Mouse (Mus musculus) Patski (cell line): Measurements from ENCODE around the gene Egfl7. TPM values are rescaled to one million over a fixed set of nuclear protein-coding genes. Genes with fewer than 3 reads are reported as not detected.

Experiments used
- ATAC-seq: fragments of 100-300 bp; one replicate; pipeline ENCODE4 v1.8.0; 2021
- CTCF ChIA-PET: fragments of 350-600 bp; sonication (Branson Sonifier 250); formaldehyde crosslinking; loops from one replicate; lab custom pipeline; 2022; ENCODE audit warnings: inconsistent platforms; lab: Charles Lee
- POLR2A ChIA-PET: fragments of 350-600 bp; sonication (Branson Sonifier 250); formaldehyde crosslinking; loops from one replicate; lab custom pipeline; 2022; ENCODE audit warnings: antibody characterized with exemption, inconsistent platforms; lab: Charles Lee
- DNase-seq: peaks from one replicate; pipeline ENCODE4 v3.0.0-alpha.2; 2011; ENCODE audit warnings: low read depth, low spot score
- H3K27me3 ChIP-seq: fragments of 371-371 bp; one replicate; pipeline ENCODE4 v1.5.1; 2021
- CTCF ChIP-seq: fragments of 100-300 bp; IDR thresholded peaks from one replicate; pipeline ENCODE4 v1.5.1; 2021
- in situ Hi-C: fragments of 300-500 bp; cut with MboI; formaldehyde crosslinking; loops from 3 replicates; pipeline ENCODE4 v1.11.1; 2018; ENCODE audit warnings: low pct_unique_long_range_greater_than_20kb, mixed read lengths
- polyA plus RNA-seq: library from polyadenylated mRNA; unstranded; gene quantifications from one replicate; pipeline ENCODE4 v1.2.3, GENCODE M21; 2021

The Egfl7 gene
- polyA plus RNA-seq, 1 experiment from 2014 or later = 9.4 TPM

DNA sequence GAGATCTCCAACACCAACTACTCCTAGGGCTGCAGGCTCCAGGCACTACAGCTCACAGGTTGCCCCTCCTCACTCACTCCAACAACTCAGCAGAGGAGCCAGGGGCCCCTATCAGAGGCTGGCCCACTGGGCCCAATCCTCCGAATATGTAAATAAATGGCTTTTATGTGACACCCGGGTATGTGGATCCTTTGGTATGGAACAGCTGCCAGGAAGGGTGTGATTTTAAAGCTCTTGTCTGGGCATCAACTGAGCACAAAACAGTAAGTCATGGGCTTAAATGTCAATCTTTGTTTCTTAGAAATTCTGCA, 56.5 kb downstream of the Egfl7 start:
- no peaks in the 10 kb centered on the region for H3K27me3 ChIP-seq
- POLR2A ChIA-PET = interaction anchor here (0.6 to 1.2 kb wide), 3 partner anchors 32 to 48 kb away, joined by 3 to 4 read pairs (median 3); partner anchors contain the start of gene Agpat2
- CTCF ChIA-PET = no interaction called here
- no peak for TF ChIP-seq CTCF
- in situ Hi-C loops = loop anchor here (25.0 kb wide), 1 partner anchor 776 kb away; no protein-coding TSS in a partner anchor
- ATAC-seq (no peak), DNase-seq (no peak)

DNA sequence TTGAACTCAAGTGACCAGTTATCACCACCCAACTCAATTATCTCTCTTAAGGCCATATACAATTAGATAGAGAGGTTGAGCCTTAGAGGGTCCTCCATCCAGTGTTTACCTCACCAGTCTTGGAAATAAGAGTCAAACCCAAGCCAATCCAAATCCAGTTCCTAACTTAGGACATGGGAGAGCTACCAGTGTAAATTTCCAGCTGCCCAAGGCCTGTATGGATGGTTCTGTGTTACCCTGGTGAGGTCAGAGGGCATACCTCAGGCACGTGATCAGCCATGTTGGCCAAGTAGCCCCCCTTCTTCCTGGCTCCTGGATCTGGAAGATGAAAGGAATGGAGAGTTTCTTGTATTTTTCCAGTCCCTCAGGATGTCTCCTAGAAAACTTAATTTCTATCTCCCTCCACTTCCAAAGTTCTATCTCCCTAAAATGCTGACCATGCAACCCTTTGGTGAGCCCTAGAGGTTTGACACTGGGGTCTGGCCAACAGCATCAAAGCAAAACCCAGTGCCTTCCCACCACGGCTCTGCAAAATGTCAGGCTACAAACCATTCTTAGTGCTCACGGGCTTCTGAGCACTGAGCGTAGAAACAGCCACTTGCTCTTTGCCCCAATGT, 57.6 kb downstream of the Egfl7 start:
- DNase-seq (no peak), ATAC-seq (no peak)
- TF ChIP-seq CTCF = no peak
- ChIA-PET CTCF (no interaction called here), POLR2A (no interaction called here)
- no peaks in the 10 kb centered on the region for H3K27me3 ChIP-seq
- in situ Hi-C loops = loop anchor here (25.0 kb wide), 1 partner anchor 775 kb away; no protein-coding TSS in a partner anchor

- in situ Hi-C loops = loop anchor here (25.0 kb wide), 1 partner anchor 774 kb away; no protein-coding TSS in a partner anchor
- ATAC-seq (no peak), DNase-seq (no peak)
- no peak for TF ChIP-seq CTCF
- POLR2A ChIA-PET = interaction anchor here (1.0 kb wide), 1 partner anchor 8 kb away, joined by 3 read pairs; no protein-coding TSS in a partner anchor
- CTCF ChIA-PET = no interaction called here
- no peaks in the 10 kb centered on the region for H3K27me3 ChIP-seq
Measured at GRCm38 (mm10) chr2:26638039-26638438, 58.2 kb downstream of the Egfl7 start.

DNA sequence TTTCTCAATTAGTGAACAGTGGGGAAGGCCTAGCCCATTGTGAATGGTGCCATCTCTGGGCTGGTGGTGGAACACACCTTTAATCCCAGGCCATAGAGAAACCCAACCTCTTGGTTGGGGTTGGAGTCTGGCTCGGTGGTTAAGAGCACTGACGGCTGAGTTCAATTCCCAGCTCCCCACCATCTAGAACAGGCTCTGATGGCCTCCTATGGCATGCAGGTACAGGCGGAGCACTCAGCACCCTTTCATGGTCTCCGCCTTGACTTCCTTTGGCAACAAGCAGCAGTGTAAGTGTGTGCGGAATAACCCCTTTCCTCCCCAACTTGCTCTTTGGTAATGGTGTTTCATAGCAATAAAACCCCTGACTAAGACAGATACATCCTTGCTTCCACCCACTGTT, 58.8 kb downstream of the Egfl7 start:
- ATAC-seq = no peak
- in situ Hi-C loops = loop anchor here (25.0 kb wide), 1 partner anchor 774 kb away; no protein-coding TSS in a partner anchor
- DNase-seq = no peak
- TF ChIP-seq CTCF = no peak
- POLR2A ChIA-PET = interaction anchor here (1.0 kb wide), 1 partner anchor 9 kb away, joined by 3 read pairs; no protein-coding TSS in a partner anchor
- CTCF ChIA-PET = no interaction called here
- no peaks in the 10 kb centered on the region for H3K27me3 ChIP-seq

GRCm38 (mm10) chr2:26639083-26639482, 59.3 kb downstream of the Egfl7 start:
- POLR2A ChIA-PET = interaction anchor here (1.0 kb wide), 1 partner anchor 9 kb away, joined by 3 read pairs; no protein-coding TSS in a partner anchor
- in situ Hi-C loops = loop anchor here (25.0 kb wide), 1 partner anchor 773 kb away; no protein-coding TSS in a partner anchor
- ATAC-seq (no peak), DNase-seq (no peak)
- H3K27me3 ChIP-seq = no peaks in the 10 kb centered on the region
- no peak for TF ChIP-seq CTCF
- CTCF ChIA-PET = no interaction called here

GRCm38 (mm10) chr2:26639838-26640830, 60.3 kb downstream of the Egfl7 start:
- ChIA-PET POLR2A (interaction anchor here (0.7 kb wide), 1 partner anchor 36 kb away, joined by 4 read pairs; the partner anchor contains the start of gene Agpat2), CTCF (interaction anchor here (0.7 to 0.9 kb wide), 2 partner anchors 36 to 42 kb away, joined by 3 to 5 read pairs; partner anchors contain the start of gene Agpat2)
- TF ChIP-seq CTCF = no peak
- no peaks in the 10 kb centered on the region for H3K27me3 ChIP-seq
- ATAC-seq = peak; percentile 29
- in situ Hi-C loops = loop anchor here (5.0 to 25.0 kb wide), 3 partner anchors 372 to 772 kb away; no protein-coding TSS in a partner anchor
- peak; percentile 71 for DNase-seq

- POLR2A ChIA-PET = interaction anchor here (0.5 to 0.7 kb wide), 2 partner anchors 37 kb away, joined by 3 to 4 read pairs; partner anchors contain the start of gene Agpat2
- TF ChIP-seq CTCF = no peak
- CTCF ChIA-PET = interaction anchor here (0.9 kb wide), 1 partner anchor 37 kb away, joined by 5 read pairs; the partner anchor contains the start of gene Agpat2
- DNase-seq = no peak
- H3K27me3 ChIP-seq = no peaks in the 10 kb centered on the region
- in situ Hi-C loops = loop anchor here (5.0 to 25.0 kb wide), 3 partner anchors 371 to 771 kb away; no protein-coding TSS in a partner anchor
- ATAC-seq = no peak
Measured at GRCm38 (mm10) chr2:26641006-26641647, 61.3 kb downstream of the Egfl7 start.

Other genes starting within 250 kb of the Egfl7 start
- 19.3 TPM for gene Dnlz, start 227.9 kb upstream of the Egfl7 start, polyA plus RNA-seq
- 0.50 TPM for gene Card9, start 219.1 kb upstream of the Egfl7 start, polyA plus RNA-seq
- 32.7 TPM for gene Snapc4, start 199.4 kb upstream of the Egfl7 start, polyA plus RNA-seq
- gene Entr1, start 190.7 kb upstream of the Egfl7 start, polyA plus RNA-seq = 89.9 TPM
- 99.2 TPM for gene Pmpca, start 190.7 kb upstream of the Egfl7 start, polyA plus RNA-seq
- 31.6 TPM for gene Inpp5e, start 170.8 kb upstream of the Egfl7 start, polyA plus RNA-seq
- gene Sec16a, start 134.8 kb upstream of the Egfl7 start, polyA plus RNA-seq = 49.4 TPM
- gene Notch1, start 63.4 kb upstream of the Egfl7 start, polyA plus RNA-seq = 7.6 TPM
- not detected for gene Gm20532, start 6.6 kb downstream of the Egfl7 start, polyA plus RNA-seq
- 41.6 TPM for gene Agpat2, start 24.4 kb downstream of the Egfl7 start, polyA plus RNA-seq
- gene Fam69b, start 48.4 kb downstream of the Egfl7 start, polyA plus RNA-seq = 57.3 TPM
- gene Lcn4, start 91.3 kb downstream of the Egfl7 start, polyA plus RNA-seq = not detected